Mouse (Mus musculus) left cerebral cortex, postnatal 4 days (tissue): ENCODE measurements at regions not wholly inside any gene's neighbourhood (a gene's known extent, or its start where the extent isn't known, plus 50 kb on each side); places are given as distances from the start of the nearest gene placed in this dataset.

ENCODE experiments used
- DNase-seq: peaks from one replicate; pipeline ENCODE4 v3.0.0-alpha.2; 2022
- intact Hi-C: fragments of 180-260 bp; cut with DNase I; formaldehyde crosslinking; loops from one replicate; pipeline ENCODE4 v1.15.1; 2025

GRCm38 (mm10) chr5:55014952-55015351, 1016.7 kb downstream of the Stim2 start:
- intact Hi-C loops: no loop called here
- DNase-seq: peak; percentile 1

GRCm38 (mm10) chr5:55049287-55049913, 1051.1 kb downstream of the Stim2 start:
- intact Hi-C loops: no loop called here
- DNase-seq: no peak
